Mouse (Mus musculus): ENCODE data around the gene Tmub1. TPM values are rescaled to one million over a fixed set of nuclear protein-coding genes. Genes with fewer than 3 reads are reported as not detected.

The Tmub1 gene
- polyA plus RNA-seq, 2 experiments, result 23.5 to 29.8 TPM

DNA sequence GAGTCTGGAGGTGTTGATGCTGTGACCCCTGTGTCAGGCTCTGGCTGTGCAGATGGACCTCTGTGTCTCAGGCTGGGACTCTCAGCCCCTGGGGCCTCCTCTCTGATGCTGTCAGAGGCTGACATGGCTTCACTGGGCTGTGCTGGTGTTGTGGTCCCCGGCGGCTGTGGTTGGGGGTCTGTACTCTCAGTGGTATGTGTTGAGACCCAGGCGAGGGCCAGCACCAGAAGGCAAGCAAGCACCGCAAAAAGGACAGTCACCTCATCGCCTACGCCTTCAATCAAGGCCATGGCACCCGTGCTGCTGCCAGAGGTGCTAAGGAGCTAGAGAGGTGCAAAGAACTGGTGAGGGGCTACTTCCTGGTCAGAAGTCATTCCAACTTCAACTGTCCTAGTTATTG, 1.0 kb downstream of the Tmub1 start:
- DNase-seq (ENCODE audit: low spot score) (no peak), ATAC-seq (ENCODE audit: low FRiP score, low read depth) (no peak)
- H3K4me1 ChIP-seq (ENCODE audit: control insufficient read depth, insufficient read depth, low read length), result peaks cover 27% of the 10 kb centered on the region
- no peaks in the 10 kb centered on the region for H3K9me3 ChIP-seq (ENCODE audit: control insufficient read depth, low read length)
- no peak for TF ChIP-seq POLR2A (IDR thresholded peaks at IDR 0.05; ENCODE audit: borderline replicate concordance, extremely low read depth, insufficient read depth, insufficient read length)
- H3K36me3 ChIP-seq (ENCODE audit: control insufficient read depth, insufficient read depth, low read length), result peaks cover 18% of the 10 kb centered on the region
- H3K27me3 ChIP-seq (ENCODE audit: control insufficient read depth, insufficient read depth, low read length), result no peaks in the 10 kb centered on the region
- H3K27ac ChIP-seq (replicated peaks; ENCODE audit: low read depth, low read length), result no peak overlapping the region
- H3K4me2 ChIP-seq (replicated peaks; ENCODE audit: low read depth, low read length, severe bottlenecking), result peak overlapping the region; percentile 77; the same call in 1 of the 2 replicates
- H3K4me3 ChIP-seq (replicated peaks; ENCODE audit: low read length), result no peak overlapping the region; the same call in 1 of the 2 replicates
- 86% methylated on average over 7 of the region's 7 CpGs for WGBS
- H3K9ac ChIP-seq (ENCODE audit: low read depth, low read length, severe bottlenecking), result no peak overlapping the region

DNA sequence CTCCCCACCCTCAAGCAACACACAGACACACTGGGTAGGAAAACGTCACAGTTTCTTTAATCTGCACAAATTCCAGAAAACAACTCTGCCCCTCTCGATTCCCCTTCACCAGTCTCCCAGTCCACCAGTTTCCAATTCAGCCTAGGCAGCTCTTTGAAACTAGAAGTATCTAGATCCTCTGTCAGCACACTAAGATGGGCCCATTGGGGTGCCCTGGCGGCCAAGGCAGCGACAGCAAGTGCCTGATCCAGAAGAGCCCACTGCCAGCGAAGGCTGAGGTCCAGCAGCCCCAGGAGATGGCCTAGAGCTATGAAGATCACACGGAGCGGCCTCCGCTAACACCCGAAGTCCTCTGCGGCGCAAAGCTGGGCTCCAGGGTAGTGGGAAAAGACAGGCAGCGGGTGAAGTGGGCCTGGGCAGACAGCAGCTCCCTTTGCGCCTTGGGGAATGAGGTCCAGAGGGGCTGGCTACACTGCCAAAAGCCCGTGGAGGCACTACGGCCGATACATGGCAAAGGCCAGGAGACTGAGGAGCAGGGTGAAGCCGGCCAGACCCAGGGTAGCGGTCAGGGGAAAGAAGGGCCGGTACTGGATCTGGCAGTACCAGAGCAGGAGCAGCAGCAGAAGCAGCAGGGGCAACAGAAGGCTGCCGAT, 2.1 kb downstream of the Tmub1 start:
- Histone ChIP-seq H3K9ac (ENCODE audit: low read depth, low read length, severe bottlenecking) (peak overlapping the region; percentile 94), H3K4me3 (replicated peaks; ENCODE audit: low read length) (peak overlapping the region; percentile 94), H3K4me1 (ENCODE audit: control insufficient read depth, insufficient read depth, low read length) (peaks cover 21% of the 10 kb centered on the region), H3K4me2 (replicated peaks; ENCODE audit: low read depth, low read length, severe bottlenecking) (peak overlapping the region; percentile 86), H3K27me3 (ENCODE audit: control insufficient read depth, insufficient read depth, low read length) (no peaks in the 10 kb centered on the region), H3K36me3 (ENCODE audit: control insufficient read depth, insufficient read depth, low read length) (peaks cover 29% of the 10 kb centered on the region), H3K9me3 (ENCODE audit: control insufficient read depth, low read length) (no peaks in the 10 kb centered on the region), H3K27ac (replicated peaks; ENCODE audit: low read depth, low read length) (peak overlapping the region; percentile 92)
- DNase-seq (ENCODE audit: low spot score) (no peak), ATAC-seq (ENCODE audit: low FRiP score, low read depth) (no peak)
- TF ChIP-seq POLR2A (IDR thresholded peaks at IDR 0.05; ENCODE audit: borderline replicate concordance, extremely low read depth, insufficient read depth, insufficient read length), result no peak
- WGBS, result 54% methylated on average over 20 of the region's 20 CpGs

DNA sequence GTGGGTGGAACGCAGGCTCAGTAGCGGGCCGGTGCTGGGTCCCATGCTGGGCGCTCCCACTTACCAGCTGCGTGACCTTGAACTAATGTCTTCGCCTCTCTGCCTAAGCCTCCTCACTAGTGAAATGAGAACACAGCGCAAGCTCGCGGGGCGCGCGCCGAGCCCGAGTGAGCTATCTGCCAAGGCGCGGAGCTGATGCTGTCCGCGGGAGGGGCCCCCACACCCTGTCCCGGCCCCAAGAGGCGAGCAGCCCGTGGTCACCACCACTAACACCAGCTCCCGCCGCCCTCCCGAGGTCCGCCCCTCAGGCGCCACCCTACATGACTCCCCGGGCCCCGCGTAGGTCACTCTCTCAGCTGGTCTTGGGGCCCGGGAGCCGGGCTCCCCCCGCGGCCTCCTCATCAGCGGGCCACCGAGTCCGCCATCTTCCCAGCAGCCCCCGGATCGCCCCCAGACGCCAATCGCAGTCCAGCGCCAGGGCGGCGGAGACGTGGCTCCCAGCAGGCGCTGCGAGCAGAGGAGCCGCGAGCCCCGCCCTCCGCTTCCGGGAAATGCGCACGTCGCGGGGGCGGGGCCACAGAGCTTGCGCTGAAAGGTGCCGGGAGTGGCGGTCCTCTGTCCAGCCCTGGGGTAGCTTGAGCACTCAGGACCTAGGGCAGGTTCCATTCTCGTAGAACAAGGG, 2.8 kb downstream of the Tmub1 start, which contains the start of gene Fastk:
Gene Fastk, minus strand, starts transcription at position 542 of the 682 bp plus-strand sequence.
- Histone ChIP-seq H3K27me3 (ENCODE audit: control insufficient read depth, insufficient read depth, low read length) (no peaks in the 10 kb centered on the region), H3K4me1 (ENCODE audit: control insufficient read depth, insufficient read depth, low read length) (peaks cover 21% of the 10 kb centered on the region), H3K36me3 (ENCODE audit: control insufficient read depth, insufficient read depth, low read length) (peaks cover 35% of the 10 kb centered on the region), H3K9me3 (ENCODE audit: control insufficient read depth, low read length) (no peaks in the 10 kb centered on the region), H3K4me2 (replicated peaks; ENCODE audit: low read depth, low read length, severe bottlenecking) (peak within 1 kb of the TSS; percentile 86), H3K9ac (ENCODE audit: low read depth, low read length, severe bottlenecking) (peak within 1 kb of the TSS; percentile 94), H3K27ac (replicated peaks; ENCODE audit: low read depth, low read length) (peak within 1 kb of the TSS; percentile 92), H3K4me3 (replicated peaks; ENCODE audit: low read length) (peak within 1 kb of the TSS; percentile 94)
- DNase-seq (ENCODE audit: low spot score), result peak; percentile 93
- peak; percentile 87; the same call in 1 of the 2 replicates for TF ChIP-seq POLR2A (IDR thresholded peaks at IDR 0.05; ENCODE audit: borderline replicate concordance, extremely low read depth, insufficient read depth, insufficient read length)
- WGBS, result under 1% methylated on average over 45 of the region's 60 CpGs
- ATAC-seq (ENCODE audit: low FRiP score, low read depth), result peak; percentile 88

DNA sequence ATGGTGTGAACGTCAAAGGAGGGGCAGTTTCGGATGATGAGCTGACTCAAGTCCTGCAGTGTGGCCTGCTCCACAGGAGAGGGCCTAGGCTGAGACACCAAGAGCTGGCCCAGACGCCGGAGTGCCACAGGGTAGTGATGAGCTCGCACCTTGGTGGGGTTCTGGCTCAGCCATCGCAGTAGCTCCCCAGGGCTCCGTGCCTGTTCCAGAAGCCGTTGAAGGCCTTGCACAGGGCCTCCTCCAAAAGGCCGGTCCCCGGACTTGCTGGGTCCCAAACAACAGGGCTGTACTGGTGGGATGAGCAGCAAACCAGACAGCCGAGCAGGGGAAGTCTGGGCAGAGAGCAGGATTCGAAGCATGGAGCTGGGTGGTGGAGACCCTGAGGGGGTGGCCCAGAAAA, 3.7 kb downstream of the Tmub1 start:
- H3K9ac ChIP-seq (ENCODE audit: low read depth, low read length, severe bottlenecking), result peak overlapping the region; percentile 94
- peaks cover 21% of the 10 kb centered on the region for H3K4me1 ChIP-seq (ENCODE audit: control insufficient read depth, insufficient read depth, low read length)
- no peaks in the 10 kb centered on the region for H3K27me3 ChIP-seq (ENCODE audit: control insufficient read depth, insufficient read depth, low read length)
- H3K4me3 ChIP-seq (replicated peaks; ENCODE audit: low read length), result peak overlapping the region; percentile 94
- ATAC-seq (ENCODE audit: low FRiP score, low read depth) (no peak), DNase-seq (ENCODE audit: low spot score) (no peak)
- H3K27ac ChIP-seq (replicated peaks; ENCODE audit: low read depth, low read length), result no peak overlapping the region
- no peak for TF ChIP-seq POLR2A (IDR thresholded peaks at IDR 0.05; ENCODE audit: borderline replicate concordance, extremely low read depth, insufficient read depth, insufficient read length)
- no peaks in the 10 kb centered on the region for H3K9me3 ChIP-seq (ENCODE audit: control insufficient read depth, low read length)
- peak overlapping the region; percentile 86 for H3K4me2 ChIP-seq (replicated peaks; ENCODE audit: low read depth, low read length, severe bottlenecking)
- peaks cover 45% of the 10 kb centered on the region for H3K36me3 ChIP-seq (ENCODE audit: control insufficient read depth, insufficient read depth, low read length)
- 83% methylated on average over 12 of the region's 12 CpGs for WGBS

DNA sequence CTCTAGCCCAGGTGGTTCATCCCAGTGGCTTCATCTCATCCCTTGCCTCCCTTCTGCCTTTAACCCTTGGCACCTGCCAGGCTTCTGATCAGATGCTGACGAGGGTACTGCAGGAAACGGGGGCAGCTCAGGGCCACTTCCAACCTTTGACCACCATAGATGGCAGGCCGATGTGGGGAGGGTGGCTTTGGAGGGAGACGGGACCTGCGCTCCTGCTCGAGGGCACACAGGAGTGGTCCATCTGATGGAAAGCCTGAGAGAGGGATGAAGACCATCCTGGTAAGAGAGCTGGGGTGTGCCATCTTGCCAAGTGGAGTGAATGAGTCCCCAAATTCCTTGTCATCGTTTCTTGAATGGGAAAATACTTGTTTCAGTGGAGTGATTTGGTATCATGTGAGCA, 4.5 kb downstream of the Tmub1 start:
- Histone ChIP-seq H3K36me3 (ENCODE audit: control insufficient read depth, insufficient read depth, low read length) (peaks cover 52% of the 10 kb centered on the region), H3K9me3 (ENCODE audit: control insufficient read depth, low read length) (no peaks in the 10 kb centered on the region), H3K4me2 (replicated peaks; ENCODE audit: low read depth, low read length, severe bottlenecking) (no peak overlapping the region), H3K4me1 (ENCODE audit: control insufficient read depth, insufficient read depth, low read length) (peaks cover 21% of the 10 kb centered on the region), H3K4me3 (replicated peaks; ENCODE audit: low read length) (no peak overlapping the region), H3K9ac (ENCODE audit: low read depth, low read length, severe bottlenecking) (no peak overlapping the region), H3K27ac (replicated peaks; ENCODE audit: low read depth, low read length) (no peak overlapping the region), H3K27me3 (ENCODE audit: control insufficient read depth, insufficient read depth, low read length) (no peaks in the 10 kb centered on the region)
- WGBS, result 92% methylated on average over 7 of the region's 7 CpGs
- ATAC-seq (ENCODE audit: low FRiP score, low read depth), result no peak
- TF ChIP-seq POLR2A (IDR thresholded peaks at IDR 0.05; ENCODE audit: borderline replicate concordance, extremely low read depth, insufficient read depth, insufficient read length), result no peak
- DNase-seq (ENCODE audit: low spot score), result no peak

Data from limb, embryonic 14.5 days (tissue).